Mouse (Mus musculus): ENCODE data around the gene Gm12830.
A peak's percentile ranks its signal among the peaks of the same experiment; 100 is the strongest.

The Gm12830 gene

DNA sequence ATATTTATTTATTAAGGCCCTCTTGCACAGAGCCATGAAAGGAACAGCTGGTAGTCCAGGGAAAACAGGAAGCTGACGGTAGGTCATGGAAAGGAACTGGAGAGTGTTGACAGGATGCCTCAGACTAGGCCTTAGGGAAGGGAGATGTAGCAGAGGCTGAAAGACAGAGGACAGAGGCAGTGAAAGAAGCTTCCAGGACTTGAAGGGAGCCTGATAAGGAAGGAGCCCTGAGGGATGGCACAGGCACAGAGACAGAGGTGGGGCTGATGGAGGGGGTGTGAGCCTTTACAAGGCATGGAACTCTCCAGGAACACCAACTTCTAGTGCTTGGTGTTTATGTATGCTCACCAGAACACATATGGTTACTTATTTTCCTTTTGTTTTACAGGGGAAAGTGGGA lies 23.1 kb downstream of the Gm12830 start:
- DNase-seq (ENCODE audit: low spot score), result no peak

DNA sequence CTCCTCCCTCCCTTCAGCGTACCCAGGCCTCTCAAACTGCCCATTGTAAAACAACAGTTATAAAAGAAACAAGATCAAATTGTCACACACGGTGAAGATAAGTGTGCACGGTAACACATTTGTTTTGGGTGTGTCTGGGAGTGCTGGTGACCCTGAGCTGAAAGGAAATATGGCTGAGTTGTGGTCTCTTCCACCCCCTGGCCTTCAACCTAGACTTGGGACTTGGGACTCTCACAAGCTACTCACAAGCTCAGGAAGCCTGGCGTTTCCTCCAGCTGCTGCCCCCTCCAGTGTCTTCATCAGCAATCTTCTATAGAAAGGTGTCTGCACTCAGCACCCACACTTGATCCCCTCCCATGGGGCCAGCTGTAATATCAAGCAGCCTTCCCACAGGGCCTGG lies 24.1 kb downstream of the Gm12830 start:
- no peak for DNase-seq (ENCODE audit: low spot score)

DNA sequence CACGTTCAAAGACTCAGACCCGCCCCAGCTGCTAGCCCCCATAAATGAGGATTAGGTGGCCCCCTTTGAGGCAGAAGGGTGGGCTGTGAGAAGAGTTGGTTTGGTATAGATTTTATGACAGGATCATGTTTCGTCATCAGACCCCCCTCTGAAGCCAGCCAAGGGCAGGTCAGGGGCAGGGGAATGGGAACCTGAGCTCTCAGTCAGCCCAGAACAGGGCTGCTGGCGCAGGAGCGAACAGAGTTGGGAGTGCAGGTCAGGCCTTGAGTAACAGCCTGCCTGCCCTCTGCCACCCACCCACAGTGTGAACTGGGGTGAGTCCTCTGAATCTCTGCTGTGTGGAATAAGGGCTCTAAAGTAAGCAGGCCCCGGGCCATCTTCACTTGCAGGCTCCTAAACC lies 25.2 kb downstream of the Gm12830 start:
- DNase-seq (ENCODE audit: low spot score), result no peak

DNA sequence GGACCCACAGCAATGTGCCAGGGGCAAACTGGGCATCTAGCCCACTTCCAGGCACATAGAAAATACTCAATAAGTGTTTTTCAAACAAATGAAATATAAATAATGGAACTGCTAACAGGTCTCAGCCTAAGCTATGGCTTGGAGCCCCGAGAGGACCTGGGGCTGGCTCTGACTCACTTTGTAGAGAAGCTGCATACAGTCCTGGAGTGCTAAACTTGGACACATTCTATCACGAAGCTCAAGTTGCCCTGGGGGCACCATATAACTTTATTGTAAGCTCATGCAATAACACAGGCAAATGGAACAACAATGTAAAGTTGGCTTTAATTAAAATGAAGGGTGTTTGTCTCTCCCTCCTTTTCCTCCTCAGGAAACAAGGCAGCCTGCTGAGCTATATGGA lies 32.4 kb downstream of the Gm12830 start:
- DNase-seq (ENCODE audit: low spot score), result no peak

DNA sequence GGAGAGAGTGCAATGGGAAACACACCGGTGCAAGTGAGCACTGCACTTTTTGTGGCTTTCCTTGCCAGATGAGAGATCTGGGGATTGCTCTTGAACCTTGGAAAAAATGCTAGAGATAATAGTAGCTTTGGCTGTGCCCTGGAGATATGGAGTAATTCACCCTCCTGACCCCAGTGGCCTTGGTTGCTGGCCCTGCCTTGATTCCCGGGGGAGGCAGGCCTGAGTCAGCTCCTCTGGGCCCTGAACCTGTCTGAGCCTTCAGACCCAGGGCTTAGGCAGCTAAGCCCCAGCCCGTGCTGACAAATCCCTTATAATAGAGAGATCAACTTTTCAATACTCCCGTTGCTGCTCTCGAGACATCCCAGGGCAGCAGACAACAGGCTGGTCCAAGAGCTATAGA lies 36.9 kb downstream of the Gm12830 start:
- DNase-seq (ENCODE audit: low spot score), result no peak

DNA sequence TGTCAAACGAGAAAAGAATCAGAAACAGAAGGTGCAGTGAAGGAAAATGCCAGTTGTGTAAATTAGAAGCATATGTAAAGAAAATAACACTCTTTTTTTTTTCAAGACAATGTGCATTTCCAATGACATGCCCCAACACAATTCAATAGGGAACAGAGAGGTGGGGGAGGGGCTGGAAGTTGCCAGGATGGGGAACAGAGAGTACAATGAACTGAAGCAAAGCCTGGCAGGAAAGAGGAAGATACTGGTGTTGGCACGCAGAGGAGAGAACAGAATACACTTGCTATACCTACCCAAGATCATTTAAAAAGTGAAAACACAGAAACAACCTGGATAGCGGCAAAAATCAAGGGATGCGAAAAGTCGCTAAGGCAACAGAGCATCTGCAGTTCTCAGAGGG lies 41.6 kb downstream of the Gm12830 start:
- DNase-seq (ENCODE audit: low spot score), result no peak

DNA sequence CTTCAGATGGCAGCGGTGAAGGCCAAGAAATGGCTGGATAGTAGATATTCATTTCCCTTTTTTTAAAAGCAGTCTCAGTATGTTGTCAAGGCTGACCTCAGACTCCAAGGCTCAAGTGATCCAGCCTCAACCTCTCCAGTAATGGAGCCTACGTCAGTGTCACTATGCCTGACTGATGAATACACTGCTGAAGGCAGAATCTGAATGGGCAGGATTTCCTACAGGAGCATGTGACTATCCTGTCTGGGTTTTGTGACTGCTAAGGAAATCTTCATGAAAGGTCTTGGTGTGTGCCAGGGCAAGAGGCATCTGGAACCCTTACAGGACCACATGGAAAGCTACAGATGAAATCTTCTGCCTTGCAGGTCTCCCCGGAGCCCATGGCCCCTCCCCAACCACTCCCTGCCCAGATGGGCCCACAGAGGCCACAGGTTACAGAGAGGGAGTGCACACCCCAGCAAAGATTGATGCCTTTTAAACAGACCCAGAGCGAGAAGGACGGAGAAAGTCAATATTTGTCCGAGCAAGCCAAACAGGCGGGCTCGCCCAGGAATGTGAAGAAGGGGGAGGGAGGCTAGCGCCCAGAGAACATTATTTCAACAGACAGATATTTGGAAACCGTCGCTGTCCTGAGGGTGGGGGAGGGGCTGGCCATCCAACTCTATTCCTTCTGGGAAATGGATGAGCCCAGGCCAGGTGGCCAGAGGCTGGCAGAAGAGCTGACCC lies 48.4 kb downstream of the Gm12830 start:
- DNase-seq (ENCODE audit: low spot score), result no peak

DNA sequence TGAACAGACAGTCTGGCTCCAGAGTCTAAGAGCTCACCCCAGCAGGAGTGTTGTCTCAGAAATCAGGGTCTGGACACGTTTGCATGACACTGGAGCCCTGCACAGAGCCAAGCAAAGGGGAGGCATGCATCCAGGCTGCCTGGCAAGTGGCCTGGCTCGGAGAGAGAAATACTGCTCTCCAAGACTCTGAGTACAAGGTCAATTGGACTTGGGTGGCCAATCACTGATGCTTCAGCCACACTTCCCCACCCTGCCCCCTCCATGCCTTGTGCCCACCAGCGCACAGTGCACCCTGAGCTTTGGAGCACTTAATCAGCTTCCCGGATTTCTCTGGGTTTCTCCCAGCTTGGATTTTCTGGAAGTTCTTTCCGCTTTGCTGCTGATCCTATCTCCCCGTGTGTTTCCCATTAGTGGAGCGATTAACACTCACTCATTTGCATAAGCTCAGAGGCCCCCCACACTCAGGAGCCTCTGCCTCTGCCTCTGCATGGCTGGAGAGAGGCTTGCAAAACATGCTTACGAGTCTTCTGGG lies 55.0 kb downstream of the Gm12830 start:
- DNase-seq (ENCODE audit: low spot score), result peak; percentile 14

DNA sequence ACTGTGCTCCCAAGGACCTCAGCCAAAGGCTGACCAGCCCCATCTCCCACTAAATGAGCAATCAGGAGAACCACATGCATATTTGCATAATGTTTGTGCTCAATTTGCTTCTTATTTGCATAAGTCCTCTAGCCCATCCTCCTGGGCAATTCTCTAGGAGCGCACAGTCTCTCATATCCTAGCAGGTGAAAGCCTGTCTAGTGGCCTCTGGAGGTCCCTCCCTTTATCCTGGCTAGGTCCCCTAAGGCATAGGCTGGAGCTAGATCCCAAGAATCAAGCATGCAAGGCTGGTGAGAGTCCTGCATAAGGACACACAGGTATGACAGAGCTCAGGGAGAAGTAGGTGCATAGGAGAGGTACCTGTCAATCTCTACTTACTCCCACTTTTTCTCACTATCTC lies 60.7 kb downstream of the Gm12830 start:
- DNase-seq (ENCODE audit: low spot score), result no peak

DNA sequence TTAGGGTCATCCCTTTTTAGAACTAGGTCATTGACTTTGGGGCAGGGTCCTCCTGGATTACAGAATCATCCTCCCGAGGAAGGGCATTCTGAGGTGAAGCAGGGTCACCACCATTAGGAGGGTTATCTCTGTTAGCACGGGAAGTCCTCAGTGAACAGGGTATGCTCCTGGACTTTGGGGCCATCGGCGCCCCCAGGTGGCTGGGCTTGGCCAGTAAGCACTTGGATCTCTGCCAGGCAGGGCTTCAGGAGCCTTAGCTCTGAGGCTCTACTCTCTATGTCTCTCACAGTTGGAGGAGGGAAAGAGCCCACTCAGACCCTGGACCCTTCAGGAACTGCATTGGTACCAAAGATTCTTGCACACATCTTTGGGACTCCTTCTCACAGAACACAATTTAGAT lies 76.3 kb downstream of the Gm12830 start:
- DNase-seq (ENCODE audit: low spot score), result peak; percentile 42

DNA sequence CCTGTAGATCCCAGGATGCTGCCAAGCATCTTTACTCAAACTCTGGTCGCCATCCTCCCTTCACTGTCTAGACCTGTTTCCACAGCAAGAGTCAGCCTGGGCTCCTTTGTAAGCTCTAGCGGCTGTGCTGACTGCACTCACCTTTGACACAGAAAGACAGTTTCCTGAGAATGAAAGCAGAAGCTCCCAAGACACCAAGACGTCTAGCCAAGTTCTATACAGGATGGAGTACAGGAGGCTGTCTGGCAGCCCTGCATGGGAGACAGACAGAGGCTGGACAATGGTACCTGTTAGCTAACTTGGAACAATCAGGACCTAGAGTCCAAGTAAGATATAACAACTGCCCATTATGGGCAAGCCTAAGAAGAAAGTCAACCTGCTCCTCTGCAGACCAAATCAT lies 78.4 kb downstream of the Gm12830 start:
- peak; percentile 1 for DNase-seq (ENCODE audit: low spot score)

DNA sequence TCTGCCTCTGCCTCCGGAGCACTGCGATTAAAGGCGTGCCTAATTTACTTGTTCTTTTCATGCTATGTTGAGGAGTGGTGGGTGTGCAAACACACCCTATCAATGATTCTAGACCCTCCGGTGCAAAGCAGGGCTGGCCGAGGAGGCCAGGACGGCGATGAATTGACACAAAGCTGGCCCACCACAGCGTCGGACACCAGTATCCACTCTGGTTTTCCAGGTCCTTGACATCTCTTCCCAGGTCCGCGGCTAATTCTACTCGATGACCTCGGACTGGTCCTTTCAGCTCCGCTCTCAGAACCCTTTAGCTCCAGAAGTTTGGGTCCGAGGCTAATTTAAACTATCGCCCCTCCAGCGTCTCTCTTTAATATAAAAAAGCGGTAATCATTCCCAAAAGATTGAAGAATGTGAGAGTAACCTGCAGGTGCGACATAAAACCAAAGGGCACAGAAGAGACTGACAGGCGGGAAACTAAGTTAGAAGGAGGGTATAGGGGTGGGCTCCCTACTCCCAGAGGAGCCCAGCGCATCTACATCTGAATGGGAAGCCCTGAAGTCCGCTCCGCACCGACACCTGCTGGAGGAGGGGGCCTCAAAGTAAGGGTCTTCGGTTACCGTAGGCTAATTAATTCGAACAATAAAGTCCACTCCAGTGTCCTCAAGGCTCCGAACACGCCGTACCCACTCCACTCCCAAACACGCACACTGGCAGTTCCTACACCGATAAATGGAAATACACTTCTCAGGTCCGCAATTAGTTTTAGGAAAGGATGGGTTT lies 79.5 kb downstream of the Gm12830 start:
- DNase-seq (ENCODE audit: low spot score), result peak; percentile 36

DNA sequence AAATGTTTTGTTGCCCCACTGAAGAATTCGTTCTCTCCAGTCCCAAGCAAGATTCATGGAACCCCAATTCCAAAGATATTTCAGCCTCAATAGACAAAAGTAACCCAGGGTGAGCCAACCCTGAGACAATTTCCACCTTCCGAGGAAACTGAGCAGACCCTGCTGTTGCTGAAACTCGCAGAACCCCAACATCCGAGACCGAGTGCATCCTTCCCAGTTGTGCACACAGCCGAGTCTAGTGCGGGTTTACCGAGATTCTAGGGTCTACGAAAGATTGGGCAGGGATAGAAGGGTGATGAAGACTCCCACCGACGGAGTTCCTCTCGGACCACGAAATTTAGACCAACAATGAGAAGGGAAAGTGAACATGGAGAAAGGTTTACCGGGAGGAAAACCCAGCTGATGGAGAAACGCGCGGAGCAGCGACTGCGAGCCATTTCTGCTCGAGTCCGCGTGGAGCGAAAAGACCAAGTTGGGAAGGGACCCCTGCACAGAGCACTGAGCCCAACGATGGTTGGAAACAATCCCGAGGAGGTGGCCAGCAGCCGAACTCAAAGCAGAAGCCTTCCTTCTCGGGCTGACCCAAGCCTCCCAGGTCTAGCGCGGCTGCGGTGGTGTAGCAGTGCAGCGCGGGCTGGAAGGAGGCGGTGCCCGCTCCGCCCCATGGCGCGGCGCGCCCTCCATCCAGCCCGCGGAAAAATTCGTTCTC lies 80.3 kb downstream of the Gm12830 start:
- DNase-seq (ENCODE audit: low spot score), result peak; percentile 45

DNA sequence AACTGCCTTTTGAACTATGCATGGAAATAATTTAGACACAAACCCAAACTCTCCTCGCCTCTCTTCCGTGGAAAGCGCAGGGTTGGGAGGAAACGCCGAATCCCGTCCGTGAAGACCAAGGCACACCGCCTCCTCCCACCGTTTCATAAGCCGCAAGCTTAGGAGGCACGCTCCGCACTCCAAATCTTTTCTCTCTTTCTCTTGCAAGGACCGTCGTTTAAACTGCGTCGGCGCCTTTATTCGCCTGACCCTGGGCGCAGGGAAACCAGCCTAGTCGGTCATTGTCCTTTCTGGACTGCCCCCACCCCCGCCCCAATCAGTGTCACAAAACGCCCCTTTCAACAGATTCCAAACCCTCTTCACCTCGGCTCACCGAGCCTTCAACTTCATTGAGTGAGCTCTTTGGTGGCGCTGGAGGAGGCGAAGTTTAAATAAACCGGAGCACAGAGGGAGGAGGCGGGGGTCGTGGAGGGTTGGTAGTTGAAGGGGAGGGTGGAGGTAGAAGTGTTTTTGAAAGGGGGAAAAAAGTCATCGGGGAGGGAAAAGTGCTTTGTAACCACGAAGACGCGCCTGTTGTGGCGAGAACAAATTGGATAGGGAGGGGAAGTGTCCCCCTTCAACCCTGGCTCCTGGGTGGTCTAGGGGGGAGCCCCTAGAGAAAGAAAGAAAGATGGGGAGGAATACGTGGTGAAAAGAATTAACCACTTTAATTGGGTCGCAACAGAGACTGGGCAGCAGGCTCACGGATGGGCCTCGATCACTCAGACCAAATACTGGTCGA lies 81.3 kb downstream of the Gm12830 start:
- no peak for DNase-seq (ENCODE audit: low spot score)

DNA sequence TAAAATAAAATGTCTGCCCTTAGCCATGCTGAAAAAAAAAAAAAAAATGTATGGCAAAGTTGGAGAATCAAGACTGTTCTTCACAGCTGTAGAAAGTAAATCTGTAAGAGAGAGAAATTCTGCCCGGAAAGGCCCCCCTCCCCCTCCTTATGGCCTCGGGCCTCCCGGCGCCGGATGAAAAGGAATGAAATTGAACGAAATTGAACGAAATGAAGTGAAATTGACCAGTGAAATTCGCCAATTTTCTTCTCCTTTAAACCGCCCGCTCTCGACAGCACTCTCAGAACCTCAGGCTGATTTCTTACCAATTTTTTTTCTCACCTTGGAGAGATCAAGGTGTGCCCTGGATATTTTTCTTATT lies 81.9 kb downstream of the Gm12830 start:
- no peak for DNase-seq (ENCODE audit: low spot score)

DNA sequence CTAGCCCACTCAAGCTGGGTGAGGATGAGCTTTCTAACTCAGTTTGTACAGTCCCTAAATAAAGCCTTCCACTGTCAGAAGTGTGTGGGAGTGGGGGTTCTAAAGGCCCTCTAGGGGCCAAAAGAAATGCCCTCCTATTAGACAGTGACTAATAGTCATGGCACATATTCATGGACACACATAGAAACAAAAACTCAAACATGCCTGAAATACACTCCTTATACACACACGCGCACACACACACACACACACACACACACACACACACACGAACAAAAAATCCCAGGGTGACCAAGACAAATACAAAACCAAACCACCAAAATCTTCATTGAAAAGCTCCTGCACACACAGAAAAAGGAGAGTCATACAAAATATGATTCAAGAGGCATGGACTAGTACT lies 84.0 kb downstream of the Gm12830 start:
- DNase-seq (ENCODE audit: low spot score), result no peak

Measured in retina, embryonic 14.5 days (tissue).